Mouse (Mus musculus) forebrain, embryonic 11.5 days (tissue): ENCODE results near the gene Megf8. TPM values are rescaled to one million over a fixed set of nuclear protein-coding genes. Genes with fewer than 3 reads are reported as not detected.

Experiments
- ATAC-seq: fragments of 200-750 bp; cut with Nextera tagmentation; replicated peaks from 2 replicates; pipeline ENCODE4 v1.8.0; 2017; ENCODE audit warnings: moderate TSS enrichment; ENCODE audit not compliant: low FRiP score
- DNase-seq: peaks from one replicate; pipeline ENCODE4 v3.0.0-alpha.2; 2017; ENCODE audit warnings: low spot score
- H3K27ac ChIP-seq: fragments of 300-500 bp; sonication (generic); 2 replicates; pipeline ENCODE4 v1.5.1; 2014; ENCODE audit warnings: low read depth, low read length
- H3K27me3 ChIP-seq: fragments of 300-500 bp; sonication (generic); 2 replicates; pipeline ENCODE4 v1.6.1; 2014; ENCODE audit warnings: mild to moderate bottlenecking, low read length, mixed read lengths; ENCODE audit not compliant: control insufficient read depth, insufficient read depth
- H3K36me3 ChIP-seq: fragments of 300-500 bp; sonication (generic); 2 replicates; pipeline ENCODE4 v1.6.1; 2014; ENCODE audit warnings: mild to moderate bottlenecking, low read length, moderate library complexity, mixed read lengths; ENCODE audit not compliant: control insufficient read depth, insufficient read depth
- H3K4me1 ChIP-seq: fragments of 300-500 bp; sonication (generic); replicated peaks from 2 replicates; pipeline ENCODE4 v1.6.1; 2014; ENCODE audit warnings: low read length, mixed read lengths; ENCODE audit not compliant: control insufficient read depth, insufficient read depth
- H3K4me2 ChIP-seq: fragments of 300-500 bp; sonication (generic); 2 replicates; pipeline ENCODE4 v1.6.1; 2014; ENCODE audit warnings: low read depth, mild to moderate bottlenecking, low read length, moderate library complexity, mixed read lengths; ENCODE audit not compliant: severe bottlenecking
- H3K4me3 ChIP-seq: fragments of 300-500 bp; sonication (generic); 2 replicates; pipeline ENCODE4 v1.5.1; 2014; ENCODE audit warnings: low read depth, low read length
- H3K9ac ChIP-seq: fragments of 300-500 bp; sonication (generic); 2 replicates; pipeline ENCODE4 v1.6.1; 2014; ENCODE audit warnings: low read length
- H3K9me3 ChIP-seq: fragments of 300-500 bp; sonication (generic); 2 replicates; pipeline ENCODE4 v1.6.1; 2016; ENCODE audit warnings: low read length, mixed read lengths; ENCODE audit not compliant: control insufficient read depth
- WGBS: fragments of 180-500 bp; shearing (Covaris S2); extraction: QIAGEN DNeasy Blood & Tissue Kit; methylation state at CpG from one replicate; pipeline ENCODE4 v1.1.7; 2014; 5-methylcytosine and 5-hydroxymethylcytosine counted together
- polyA plus RNA-seq: library from polyadenylated mRNA; unstranded; fragments of >200 nt; fragmentation: Nextera tagmentation; extraction: Ambion mirVana; gene quantifications from 2 replicates; pipeline ENCODE4 v1.2.1, GENCODE M21; 2014

Gene Megf8
- polyA plus RNA-seq, 1 experiment from 2014 or later: 14.6 TPM

DNA sequence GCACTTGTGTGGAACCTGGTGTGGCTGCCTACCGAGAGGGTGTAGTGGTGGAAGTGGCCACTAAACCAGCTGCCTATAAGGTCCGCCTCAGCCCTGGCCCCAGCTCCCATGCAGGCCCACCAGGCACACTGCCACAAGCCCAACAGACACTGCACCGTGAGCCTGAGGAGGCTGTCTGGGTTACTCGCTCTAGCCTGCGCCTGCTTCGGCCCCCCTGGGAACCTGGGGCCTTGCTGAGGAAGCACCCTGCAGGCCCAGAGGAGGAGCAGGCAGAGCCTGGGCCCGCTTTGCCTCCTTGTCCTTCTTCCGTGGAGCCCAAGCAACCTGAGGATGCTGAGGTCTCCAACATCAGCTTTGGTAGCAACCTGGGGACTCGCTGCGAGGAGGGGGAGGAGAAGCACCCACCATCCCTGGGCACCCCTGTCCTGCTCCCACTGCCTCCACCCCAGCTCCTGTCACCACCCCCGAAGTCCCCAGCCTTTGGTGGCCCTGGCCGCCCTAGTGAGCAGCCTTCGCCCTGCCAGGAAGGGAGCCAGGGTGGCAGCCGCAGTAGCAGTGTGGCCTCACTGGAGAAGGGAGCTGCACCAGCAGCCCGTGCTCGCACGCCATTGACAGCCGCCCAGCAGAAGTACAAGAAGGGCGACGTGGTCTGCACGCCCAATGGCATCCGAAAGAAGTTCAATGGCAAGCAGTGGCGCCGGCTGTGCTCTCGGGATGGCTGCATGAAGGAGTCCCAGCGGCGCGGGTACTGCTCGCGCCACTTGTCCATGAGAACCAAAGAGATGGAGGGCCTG lies 45.1 kb upstream of the Megf8 start:
- Histone ChIP-seq H3K9me3 (no peaks in the 10 kb centered on the region), H3K27ac (no peak overlapping the region), H3K4me1 (peaks cover 10% of the 10 kb centered on the region; the same call in 1 of the 2 replicates), H3K36me3 (no peaks in the 10 kb centered on the region; the same call in 1 of the 2 replicates), H3K4me2 (no peak overlapping the region), H3K4me3 (no peak overlapping the region), H3K27me3 (no peaks in the 10 kb centered on the region), H3K9ac (no peak overlapping the region)
- no peak for ATAC-seq
- peak; percentile 51 for DNase-seq
- WGBS: 91% methylated on average over 30 of the region's 30 CpGs

DNA sequence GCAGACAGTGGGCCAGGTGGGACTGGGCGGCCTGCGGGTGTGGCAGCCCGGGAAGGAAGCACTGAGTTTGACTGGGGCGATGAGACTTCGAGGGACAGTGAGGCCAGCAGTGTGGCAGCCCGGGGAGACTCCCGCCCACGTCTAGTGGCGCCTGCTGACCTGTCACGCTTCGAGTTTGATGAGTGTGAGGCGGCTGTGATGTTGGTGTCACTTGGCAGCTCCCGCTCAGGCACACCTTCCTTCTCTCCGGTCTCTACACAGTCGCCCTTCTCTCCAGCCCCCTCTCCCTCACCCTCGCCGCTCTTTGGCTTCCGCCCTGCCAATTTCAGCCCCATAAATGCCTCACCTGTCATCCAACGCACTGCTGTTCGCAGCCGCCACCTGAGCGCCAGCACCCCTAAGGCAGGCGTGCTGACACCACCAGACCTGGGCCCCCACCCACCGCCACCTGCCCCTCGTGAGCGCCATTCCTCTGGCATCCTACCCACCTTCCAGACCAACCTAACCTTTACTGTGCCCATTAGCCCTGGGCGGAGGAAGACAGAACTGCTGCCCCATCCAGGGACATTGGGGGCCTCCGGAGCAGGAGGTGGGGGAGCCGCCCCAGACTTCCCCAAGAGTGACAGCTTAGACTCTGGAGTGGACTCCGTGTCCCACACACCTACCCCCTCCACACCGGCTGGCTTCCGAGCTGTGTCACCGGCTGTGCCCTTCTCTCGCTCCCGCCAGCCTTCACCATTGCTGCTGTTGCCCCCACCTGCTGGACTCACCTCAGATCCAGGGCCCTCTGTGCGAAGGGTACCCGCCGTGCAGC lies 44.3 kb upstream of the Megf8 start:
- peak; percentile 47 for DNase-seq
- H3K4me2 ChIP-seq: no peak overlapping the region
- no peak overlapping the region for H3K9ac ChIP-seq
- H3K4me1 ChIP-seq: peaks cover 12% of the 10 kb centered on the region; the same call in 1 of the 2 replicates
- ATAC-seq: no peak
- no peak overlapping the region for H3K27ac ChIP-seq
- 91% methylated on average over 37 of the region's 38 CpGs for WGBS
- no peaks in the 10 kb centered on the region for H3K9me3 ChIP-seq
- H3K4me3 ChIP-seq: no peak overlapping the region
- no peaks in the 10 kb centered on the region for H3K27me3 ChIP-seq
- H3K36me3 ChIP-seq: no peaks in the 10 kb centered on the region; the same call in 1 of the 2 replicates

DNA sequence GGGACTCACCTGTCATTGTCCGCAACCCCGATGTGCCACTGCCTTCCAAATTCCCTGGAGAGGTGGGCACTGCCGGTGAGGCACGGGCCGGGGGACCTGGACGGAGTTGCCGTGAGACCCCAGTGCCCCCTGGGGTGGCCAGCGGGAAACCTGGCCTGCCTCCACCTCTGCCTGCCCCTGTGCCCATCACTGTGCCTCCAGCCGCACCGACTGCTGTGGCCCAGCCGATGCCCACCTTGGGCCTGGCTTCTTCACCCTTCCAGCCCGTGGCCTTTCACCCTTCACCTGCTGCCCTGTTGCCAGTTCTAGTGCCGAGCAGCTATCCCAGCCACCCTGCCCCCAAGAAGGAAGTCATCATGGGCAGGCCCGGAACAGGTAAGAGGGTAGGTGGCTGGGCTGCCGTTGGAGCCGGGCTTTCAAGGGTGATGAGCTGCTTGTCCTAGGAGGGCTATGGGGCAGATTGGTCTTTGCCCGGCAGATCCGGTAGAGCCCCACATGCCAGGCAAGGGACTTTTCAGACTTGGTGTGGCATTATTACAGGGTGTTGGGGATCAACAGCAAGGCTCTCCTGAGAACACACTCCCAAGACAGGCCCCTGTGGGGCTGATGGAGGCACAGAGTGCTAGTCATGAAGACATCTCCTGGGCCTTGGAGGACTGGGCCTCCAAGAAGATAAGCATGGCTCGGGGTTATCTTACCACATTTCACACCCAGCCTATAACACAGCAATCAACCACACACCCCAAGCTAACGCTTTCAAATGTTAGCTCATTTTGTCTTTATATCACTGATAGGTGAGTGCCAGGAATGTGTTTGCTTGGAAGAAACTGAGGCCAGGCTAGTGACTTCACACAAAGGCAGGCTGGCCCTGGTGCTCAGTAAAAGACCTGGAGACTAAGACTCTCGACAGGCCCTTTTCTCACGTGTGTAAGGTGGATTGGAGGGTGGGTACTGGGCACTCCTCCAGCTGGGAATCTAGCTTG lies 43.4 kb upstream of the Megf8 start:
- Histone ChIP-seq H3K9ac (no peak overlapping the region; the same call in 1 of the 2 replicates), H3K4me3 (no peak overlapping the region), H3K4me1 (peaks cover 16% of the 10 kb centered on the region), H3K4me2 (no peak overlapping the region), H3K27ac (no peak overlapping the region), H3K36me3 (no peaks in the 10 kb centered on the region; the same call in 1 of the 2 replicates), H3K27me3 (no peaks in the 10 kb centered on the region), H3K9me3 (no peaks in the 10 kb centered on the region)
- DNase-seq: peak; percentile 53
- ATAC-seq: no peak
- 93% methylated on average over 22 of the region's 22 CpGs for WGBS

DNA sequence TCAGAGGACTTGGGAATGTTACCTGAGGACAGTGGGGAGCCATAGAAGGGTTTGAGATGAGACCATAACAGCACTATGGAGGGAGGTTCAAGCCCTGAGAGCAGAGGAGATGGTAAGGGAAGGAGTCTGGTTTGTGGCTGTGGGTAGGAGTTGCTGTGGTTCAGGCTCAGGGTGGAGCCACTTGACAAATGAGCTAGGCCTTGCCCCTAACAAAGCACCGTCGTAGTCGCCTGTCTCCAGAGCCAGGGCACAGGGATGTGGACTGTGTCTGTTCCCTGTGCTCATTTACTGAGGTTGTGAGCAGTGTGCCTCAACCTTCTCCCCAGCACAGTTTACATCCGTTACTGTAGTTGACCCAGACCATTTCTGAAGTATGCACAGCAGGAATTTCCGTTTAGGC lies 42.4 kb upstream of the Megf8 start:
- Histone ChIP-seq H3K9ac (no peak overlapping the region; the same call in 1 of the 2 replicates), H3K4me1 (peaks cover 18% of the 10 kb centered on the region), H3K9me3 (no peaks in the 10 kb centered on the region), H3K27me3 (no peaks in the 10 kb centered on the region), H3K27ac (no peak overlapping the region), H3K4me2 (no peak overlapping the region), H3K4me3 (no peak overlapping the region), H3K36me3 (no peaks in the 10 kb centered on the region; the same call in 1 of the 2 replicates)
- DNase-seq (peak; percentile 44), ATAC-seq (no peak)
- WGBS: 69% methylated on average over 5 of the region's 5 CpGs

DNA sequence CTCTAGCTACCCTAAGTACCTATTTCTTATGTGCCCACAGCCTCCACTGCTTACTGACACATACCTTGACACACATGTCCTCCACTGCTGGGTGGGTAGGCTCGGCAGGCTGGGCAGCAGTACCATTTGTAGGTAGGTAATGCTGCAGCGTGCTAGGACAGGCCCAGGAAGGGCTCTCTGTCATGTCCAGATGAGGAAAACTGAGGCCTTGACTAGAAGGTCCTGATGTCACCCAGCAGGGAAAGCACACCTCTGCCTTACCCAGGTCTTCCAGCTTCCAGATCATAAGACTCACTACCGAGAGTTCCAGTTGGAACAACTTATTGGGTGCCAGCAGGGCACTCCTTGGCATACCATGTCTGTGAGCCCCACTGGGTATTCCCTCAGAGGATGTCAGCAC lies 42.0 kb upstream of the Megf8 start:
- Histone ChIP-seq H3K4me2 (no peak overlapping the region), H3K4me1 (peaks cover 18% of the 10 kb centered on the region), H3K27me3 (no peaks in the 10 kb centered on the region), H3K36me3 (no peaks in the 10 kb centered on the region; the same call in 1 of the 2 replicates), H3K9me3 (no peaks in the 10 kb centered on the region), H3K27ac (no peak overlapping the region), H3K9ac (peak overlapping the region; percentile 3; the same call in 1 of the 2 replicates), H3K4me3 (no peak overlapping the region)
- WGBS: 89% methylated on average over 3 of the region's 3 CpGs
- no peak for ATAC-seq
- DNase-seq: peak; percentile 27

DNA sequence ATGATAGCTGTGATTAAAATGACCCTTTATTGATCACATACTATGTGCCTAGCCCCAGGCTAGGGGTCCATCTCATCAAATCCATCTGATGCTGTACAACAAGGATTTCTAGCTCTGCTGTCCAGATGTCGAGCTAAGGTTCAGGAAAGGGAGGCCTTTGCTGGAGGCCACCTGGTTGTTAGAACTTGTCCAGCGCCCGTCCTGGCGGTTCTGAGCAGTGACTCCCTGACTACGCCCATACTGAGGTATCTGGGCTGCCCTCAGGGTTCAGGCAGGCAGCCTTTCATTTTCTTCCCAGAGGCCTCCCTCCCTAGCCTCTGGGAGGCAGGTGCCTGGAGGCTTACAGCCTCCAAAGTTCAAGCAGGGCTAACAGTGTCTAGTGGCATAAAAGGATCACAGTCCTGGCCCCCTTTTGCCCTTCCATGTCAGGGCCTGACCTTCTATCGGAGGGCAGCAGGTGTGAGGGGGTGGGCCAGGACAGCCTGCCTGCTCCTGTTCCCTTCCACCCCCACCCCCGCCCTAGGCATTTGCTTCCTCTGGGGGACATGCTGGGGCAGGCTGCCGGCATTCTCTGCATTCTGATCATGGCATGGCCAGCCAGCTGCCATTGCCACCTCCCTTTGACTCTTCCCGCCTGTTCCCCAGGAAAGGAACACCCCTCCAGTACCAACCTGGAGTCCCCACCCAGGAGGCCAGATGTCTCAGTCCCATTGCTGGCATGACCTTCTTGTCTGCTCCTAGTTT lies 41.2 kb upstream of the Megf8 start:
- no peak overlapping the region for H3K4me2 ChIP-seq
- no peak overlapping the region for H3K27ac ChIP-seq
- DNase-seq (peak; percentile 52), ATAC-seq (no peak)
- H3K36me3 ChIP-seq: no peaks in the 10 kb centered on the region; the same call in 1 of the 2 replicates
- no peaks in the 10 kb centered on the region for H3K27me3 ChIP-seq
- H3K9ac ChIP-seq: peak overlapping the region; percentile 16; the same call in 1 of the 2 replicates
- no peaks in the 10 kb centered on the region for H3K9me3 ChIP-seq
- no peak overlapping the region for H3K4me3 ChIP-seq
- WGBS: 65% methylated on average over 9 of the region's 9 CpGs
- peaks cover 25% of the 10 kb centered on the region for H3K4me1 ChIP-seq

DNA sequence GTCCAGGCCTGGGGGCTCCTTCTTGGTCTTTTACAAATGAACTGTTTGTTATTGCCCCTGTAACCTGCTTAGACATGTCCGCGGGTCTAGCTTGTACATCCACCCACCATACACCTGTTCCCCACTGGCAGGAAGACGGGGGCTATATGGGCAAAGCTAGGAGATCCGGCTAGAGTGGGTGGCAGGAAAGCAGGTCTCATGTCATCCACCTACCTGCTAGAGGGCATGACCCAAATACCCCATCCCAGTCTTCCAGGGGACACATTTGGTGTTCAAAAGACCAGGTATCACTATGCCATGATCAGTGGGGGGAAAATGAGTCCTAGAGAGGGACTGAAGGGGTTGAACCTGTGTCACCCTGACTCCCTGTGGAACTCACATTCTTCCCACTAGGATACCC lies 39.6 kb upstream of the Megf8 start:
- Histone ChIP-seq H3K4me3 (0 out of 2 replicates have a peak overlapping the region, but pooled peaks have one; percentile 57), H3K27me3 (no peaks in the 10 kb centered on the region), H3K4me1 (peaks cover 33% of the 10 kb centered on the region), H3K27ac (peak overlapping the region; percentile 98; the same call in 1 of the 2 replicates), H3K9ac (peak overlapping the region; percentile 50), H3K36me3 (no peaks in the 10 kb centered on the region), H3K4me2 (peak overlapping the region; percentile 93; the same call in 1 of the 2 replicates), H3K9me3 (no peaks in the 10 kb centered on the region)
- 84% methylated on average over 4 of the region's 4 CpGs for WGBS
- peak; percentile 42 for DNase-seq
- no peak for ATAC-seq
